Mouse (Mus musculus): Measurements from ENCODE around the gene Gpr108. TPM values are rescaled to one million over a fixed set of nuclear protein-coding genes. Genes with fewer than 3 reads are reported as not detected.

The Gpr108 gene
- polyA plus RNA-seq, 1 experiment = 29.7 TPM

DNA sequence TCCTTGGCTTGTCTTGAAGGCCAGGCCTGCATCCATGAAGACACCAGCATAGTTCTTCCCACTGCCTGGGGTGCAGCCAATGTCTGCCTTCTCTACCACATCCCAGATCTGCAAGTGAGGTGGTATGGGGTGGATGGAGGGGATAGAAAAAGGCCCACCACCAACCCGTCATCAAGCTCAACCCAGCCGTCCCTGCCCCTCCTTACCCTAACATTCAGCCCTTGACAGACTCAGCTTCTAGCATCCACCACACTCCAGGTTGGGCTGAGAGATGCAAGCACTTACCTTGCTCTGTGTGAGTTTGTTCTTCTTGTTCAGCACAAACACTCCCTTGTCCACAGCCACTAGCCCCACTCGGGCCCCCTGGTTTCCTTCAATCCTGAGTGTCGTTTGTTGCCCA, 26.3 kb downstream of the Gpr108 start:
- H3K4me3 ChIP-seq (ENCODE audit: insufficient read depth, low read length) = no peak overlapping the region
- no peak overlapping the region for H3K27ac ChIP-seq (ENCODE audit: insufficient read depth, low read length)
- TF ChIP-seq POLR2A (IDR thresholded peaks at IDR 0.05; ENCODE audit: extremely low read depth, insufficient read depth, low read length) (no peak), CTCF (IDR thresholded peaks at IDR 0.05; ENCODE audit: extremely low read depth, insufficient read depth, low read length) (no peak)
- no peaks in the 10 kb centered on the region for H3K4me1 ChIP-seq (ENCODE audit: control insufficient read depth, insufficient read depth, low read length)

- TF ChIP-seq CTCF (IDR thresholded peaks at IDR 0.05; ENCODE audit: extremely low read depth, insufficient read depth, low read length) (peak; percentile 39; the same call in 1 of the 2 replicates), POLR2A (IDR thresholded peaks at IDR 0.05; ENCODE audit: extremely low read depth, insufficient read depth, low read length) (no peak)
Observed at GRCm38 (mm10) chr17:57219884-57220207, 28.4 kb downstream of the Gpr108 start.

GRCm38 (mm10) chr17:57219167-57219883, 28.9 kb downstream of the Gpr108 start:
- Histone ChIP-seq H3K27ac (ENCODE audit: insufficient read depth, low read length) (no peak overlapping the region), H3K4me3 (ENCODE audit: insufficient read depth, low read length) (no peak overlapping the region), H3K4me1 (ENCODE audit: control insufficient read depth, insufficient read depth, low read length) (no peaks in the 10 kb centered on the region)
- peak; percentile 56 for TF ChIP-seq CTCF (IDR thresholded peaks at IDR 0.05; ENCODE audit: extremely low read depth, insufficient read depth, low read length)
- TF ChIP-seq POLR2A (IDR thresholded peaks at IDR 0.05; ENCODE audit: extremely low read depth, insufficient read depth, low read length) = no peak

More at GRCm38 (mm10) chr17:57219884-57220207, 28.4 kb downstream of the Gpr108 start:
- Histone ChIP-seq H3K4me1 (ENCODE audit: control insufficient read depth, insufficient read depth, low read length) (no peaks in the 10 kb centered on the region), H3K27ac (ENCODE audit: insufficient read depth, low read length) (no peak overlapping the region), H3K4me3 (ENCODE audit: insufficient read depth, low read length) (no peak overlapping the region)

DNA sequence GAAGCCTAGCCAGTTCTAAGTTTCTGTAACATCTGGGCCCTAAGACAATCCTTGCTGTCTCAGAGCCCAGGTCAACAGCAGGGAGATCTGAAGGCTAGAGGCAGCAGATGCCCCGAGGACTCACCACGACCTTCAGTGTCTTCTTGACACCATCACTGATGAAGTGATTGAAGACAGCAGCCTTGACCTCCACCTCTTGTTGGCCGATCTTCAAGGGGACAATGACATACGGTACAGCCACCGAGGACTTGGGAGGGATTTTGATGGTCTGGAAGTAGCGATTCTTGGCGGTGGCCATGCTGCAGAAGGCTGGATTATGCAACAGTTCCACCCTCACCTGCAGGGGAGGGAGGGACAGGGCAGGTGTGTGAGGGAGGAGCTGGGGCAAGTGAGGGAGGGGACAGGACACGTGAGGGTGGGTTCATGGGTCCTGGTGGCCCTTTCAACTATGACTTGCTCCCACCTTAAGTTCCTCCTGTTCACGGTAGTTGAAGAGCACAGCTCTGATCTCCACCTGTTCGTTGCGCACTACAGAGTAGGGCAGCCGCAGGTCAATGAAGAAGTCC, 29.8 kb downstream of the Gpr108 start:
- TF ChIP-seq CTCF (IDR thresholded peaks at IDR 0.05; ENCODE audit: extremely low read depth, insufficient read depth, low read length) = no peak
- no peak for TF ChIP-seq POLR2A (IDR thresholded peaks at IDR 0.05; ENCODE audit: extremely low read depth, insufficient read depth, low read length)
- Histone ChIP-seq H3K4me3 (ENCODE audit: insufficient read depth, low read length) (no peak overlapping the region), H3K27ac (ENCODE audit: insufficient read depth, low read length) (no peak overlapping the region), H3K4me1 (ENCODE audit: control insufficient read depth, insufficient read depth, low read length) (no peaks in the 10 kb centered on the region)

GRCm38 (mm10) chr17:57214676-57215387, 33.4 kb downstream of the Gpr108 start:
- Histone ChIP-seq H3K4me1 (ENCODE audit: control insufficient read depth, insufficient read depth, low read length) (no peaks in the 10 kb centered on the region), H3K4me3 (ENCODE audit: insufficient read depth, low read length) (no peak overlapping the region), H3K27ac (ENCODE audit: insufficient read depth, low read length) (no peak overlapping the region)
- no peak for TF ChIP-seq POLR2A (IDR thresholded peaks at IDR 0.05; ENCODE audit: extremely low read depth, insufficient read depth, low read length)
- TF ChIP-seq CTCF (IDR thresholded peaks at IDR 0.05; ENCODE audit: extremely low read depth, insufficient read depth, low read length) = no peak

DNA sequence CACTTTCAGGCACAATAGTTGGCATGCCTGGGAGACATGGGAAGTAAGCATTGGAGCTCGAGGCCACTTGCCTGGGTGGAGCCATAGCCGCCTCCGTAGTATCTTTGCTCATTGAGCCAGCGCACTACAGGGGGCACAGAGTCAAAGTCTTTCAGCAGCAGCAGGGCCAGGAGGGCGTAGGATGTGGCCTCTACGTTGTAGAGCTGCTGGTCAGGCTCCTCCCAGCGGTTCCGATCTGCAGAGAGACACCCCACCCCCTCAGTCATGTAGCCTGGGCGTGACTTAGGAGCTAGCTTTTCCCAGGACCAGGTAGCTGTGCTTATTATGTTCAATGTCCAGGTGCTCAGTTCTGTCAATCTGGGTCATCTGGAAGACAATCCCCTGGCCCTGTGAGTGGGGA, 36.7 kb downstream of the Gpr108 start:
- H3K4me3 ChIP-seq (ENCODE audit: insufficient read depth, low read length) = no peak overlapping the region
- no peak for TF ChIP-seq CTCF (IDR thresholded peaks at IDR 0.05; ENCODE audit: extremely low read depth, insufficient read depth, low read length)
- no peak for TF ChIP-seq POLR2A (IDR thresholded peaks at IDR 0.05; ENCODE audit: extremely low read depth, insufficient read depth, low read length)
- no peaks in the 10 kb centered on the region for H3K4me1 ChIP-seq (ENCODE audit: control insufficient read depth, insufficient read depth, low read length)
- H3K27ac ChIP-seq (ENCODE audit: insufficient read depth, low read length) = no peak overlapping the region

DNA sequence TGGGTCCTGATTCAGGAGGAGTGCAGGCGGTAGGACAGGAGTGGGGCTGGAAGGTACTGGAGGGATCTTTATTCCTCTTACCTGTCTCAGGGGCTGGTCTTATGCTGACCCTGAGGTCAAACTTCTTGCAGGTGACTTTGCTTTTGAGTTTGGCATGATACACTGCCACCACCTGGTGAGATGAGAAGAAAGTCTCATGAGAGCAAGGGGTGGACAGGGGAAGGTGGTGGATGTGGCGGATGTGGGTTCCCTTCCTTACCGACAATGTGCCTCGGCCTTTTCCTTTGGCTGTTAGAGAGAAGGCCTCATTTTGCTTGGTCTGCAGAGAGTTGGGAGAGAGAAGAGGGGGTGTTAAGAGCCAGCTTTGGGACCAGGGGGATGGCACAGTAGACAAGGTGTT, 38.9 kb downstream of the Gpr108 start:
- Histone ChIP-seq H3K4me3 (ENCODE audit: insufficient read depth, low read length) (no peak overlapping the region), H3K27ac (ENCODE audit: insufficient read depth, low read length) (no peak overlapping the region), H3K4me1 (ENCODE audit: control insufficient read depth, insufficient read depth, low read length) (no peaks in the 10 kb centered on the region)
- TF ChIP-seq POLR2A (IDR thresholded peaks at IDR 0.05; ENCODE audit: extremely low read depth, insufficient read depth, low read length) (no peak), CTCF (IDR thresholded peaks at IDR 0.05; ENCODE audit: extremely low read depth, insufficient read depth, low read length) (no peak)

GRCm38 (mm10) chr17:57207938-57208337, 40.3 kb downstream of the Gpr108 start:
- Histone ChIP-seq H3K27ac (ENCODE audit: insufficient read depth, low read length) (no peak overlapping the region), H3K4me1 (ENCODE audit: control insufficient read depth, insufficient read depth, low read length) (no peaks in the 10 kb centered on the region), H3K4me3 (ENCODE audit: insufficient read depth, low read length) (no peak overlapping the region)
- TF ChIP-seq CTCF (IDR thresholded peaks at IDR 0.05; ENCODE audit: extremely low read depth, insufficient read depth, low read length) (no peak), POLR2A (IDR thresholded peaks at IDR 0.05; ENCODE audit: extremely low read depth, insufficient read depth, low read length) (no peak)

GRCm38 (mm10) chr17:57201841-57202724, 46.2 kb downstream of the Gpr108 start:
- no peak for TF ChIP-seq CTCF (IDR thresholded peaks at IDR 0.05; ENCODE audit: extremely low read depth, insufficient read depth, low read length)
- no peak for TF ChIP-seq POLR2A (IDR thresholded peaks at IDR 0.05; ENCODE audit: extremely low read depth, insufficient read depth, low read length)
- Histone ChIP-seq H3K4me1 (ENCODE audit: control insufficient read depth, insufficient read depth, low read length) (no peaks in the 10 kb centered on the region), H3K4me3 (ENCODE audit: insufficient read depth, low read length) (no peak overlapping the region), H3K27ac (ENCODE audit: insufficient read depth, low read length) (no peak overlapping the region)

Measured in cortical plate, adult 2 months (tissue).